ENCODE assay signal across 20 mouse cellular contexts in the genomic region with DNA sequence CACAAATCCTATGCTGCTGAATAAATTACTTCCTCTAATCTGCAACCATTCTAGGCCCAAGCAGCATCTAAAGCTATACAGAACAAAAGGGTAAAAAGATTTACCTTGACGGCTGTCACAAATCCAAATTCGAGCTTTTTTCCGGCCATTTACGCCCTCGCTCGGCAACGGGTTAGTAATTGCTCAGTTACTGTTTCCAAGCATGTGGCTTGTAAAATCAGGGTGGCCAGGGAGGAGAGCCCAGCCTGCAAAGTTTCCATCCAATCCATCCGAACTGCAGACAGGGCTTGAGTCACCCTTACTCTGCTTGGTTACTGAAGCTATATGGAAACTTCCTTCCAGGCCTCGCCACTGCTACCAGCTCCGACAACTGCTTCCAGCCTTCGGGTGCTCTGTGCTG. TPM values are rescaled to one million over a fixed set of nuclear protein-coding genes. Genes with fewer than 3 reads are reported as not detected.
A peak's percentile ranks its signal among the peaks of the same experiment; 100 is the strongest.
DNase-seq lines count a peak whose midpoint lies in the region; ATAC-seq and TF ChIP-seq lines count a peak whose summit lies in the region.
"Had no signal": no experiment of that assay in that cellular context is flagged by ENCODE, and none has a peak within 500 bp of the region (broad histone marks: within the 10 kb centered on the region; RNA-seq: fewer than 3 reads in every experiment).

No protein-coding gene starts in this region.

- H3K9me3 ChIP-seq in hindbrain, embryonic 16.5 days (ENCODE audit: control insufficient read depth, low read length) = no peaks in the 10 kb centered on the region
- no peaks in the 10 kb centered on the region for H3K9me3 ChIP-seq in hindbrain, postnatal 0 days (ENCODE audit: low read length)
- H3K9me3 ChIP-seq in limb, embryonic 11.5 days (ENCODE audit: control insufficient read depth, low read length) = no peaks in the 10 kb centered on the region
- no peaks in the 10 kb centered on the region for H3K9me3 ChIP-seq in midbrain, embryonic 13.5 days
- H3K9me3 ChIP-seq: heart, embryonic 12.5 days; hindbrain, embryonic 13.5 days; intestine, embryonic 15.5 days; liver, embryonic 13.5 days had no signal

- 62% methylated on average over 11 of the region's 11 CpGs for WGBS in hindbrain, embryonic 16.5 days
- 49% methylated on average over 11 of the region's 11 CpGs for WGBS in hindbrain, postnatal 0 days
- WGBS in limb, embryonic 11.5 days = 35% methylated on average over 11 of the region's 11 CpGs
- WGBS in midbrain, embryonic 13.5 days = 32% methylated on average over 11 of the region's 11 CpGs
- 94% methylated on average over 11 of the region's 11 CpGs for WGBS in thymus, adult 2 months

- DNase-seq in hindbrain, postnatal 0 days (ENCODE audit: low spot score) = no peak
- peak; percentile 70 for DNase-seq in fibroblast of lung, adult 2 months (ENCODE audit: low read depth)
- DNase-seq in limb, embryonic 11.5 days (ENCODE audit: low spot score) = peak; percentile 49
- DNase-seq in layer of hippocampus, adult 18-20 months (ENCODE audit: low spot score in 2 of 2) = no peak
- no peak for DNase-seq in thymus, adult 2 months
- DNase-seq in ovary, adult 18-20 months (ENCODE audit: low spot score) = no peak
- DNase-seq: adrenal gland, adult 2 months; cerebellum, adult 8-10 months; kidney, postnatal 4 days; liver, embryonic 13.5 days; lung, embryonic 14.5 days; lung, postnatal 36 days; thymus, postnatal 4 days had no signal

- no peak for TF ChIP-seq POLR2A in thymus, adult 2 months (IDR thresholded peaks at IDR 0.05; ENCODE audit: control insufficient read depth, extremely low read depth, insufficient read depth, low read length, poor library complexity)

- H3K27ac ChIP-seq in hindbrain, embryonic 16.5 days (ENCODE audit: low read depth, low read length) = no peak overlapping the region
- H3K27ac ChIP-seq in hindbrain, postnatal 0 days = no peak overlapping the region
- no peak overlapping the region for H3K27ac ChIP-seq in limb, embryonic 11.5 days (replicated peaks; ENCODE audit: low read depth, low read length)
- H3K27ac ChIP-seq in midbrain, embryonic 13.5 days = no peak overlapping the region
- no peak overlapping the region for H3K27ac ChIP-seq in thymus, adult 2 months (ENCODE audit: control insufficient read depth, insufficient read depth, low read length)
- H3K27ac ChIP-seq: hindbrain, embryonic 13.5 days; intestine, embryonic 15.5 days; liver, embryonic 13.5 days had no signal

- H3K4me3 ChIP-seq in hindbrain, embryonic 16.5 days (ENCODE audit: low read length) = no peak overlapping the region
- H3K4me3 ChIP-seq in hindbrain, postnatal 0 days (ENCODE audit: low read length) = no peak overlapping the region
- no peak overlapping the region for H3K4me3 ChIP-seq in limb, embryonic 11.5 days (ENCODE audit: low read depth, low read length)
- no peak overlapping the region for H3K4me3 ChIP-seq in midbrain, embryonic 13.5 days (replicated peaks)
- no peak overlapping the region for H3K4me3 ChIP-seq in thymus, adult 2 months (ENCODE audit: control insufficient read depth, insufficient read depth, low read length)
- H3K4me3 ChIP-seq: erythroblast, embryonic 14.5 days; heart, embryonic 12.5 days; hindbrain, embryonic 13.5 days; intestine, embryonic 15.5 days; liver, embryonic 13.5 days had no signal

- H3K36me3 ChIP-seq in hindbrain, embryonic 16.5 days (ENCODE audit: control insufficient read depth, insufficient read depth, low read length) = no peaks in the 10 kb centered on the region
- H3K36me3 ChIP-seq in hindbrain, postnatal 0 days (ENCODE audit: insufficient read depth, low read length) = no peaks in the 10 kb centered on the region
- no peaks in the 10 kb centered on the region for H3K36me3 ChIP-seq in limb, embryonic 11.5 days (ENCODE audit: control insufficient read depth, insufficient read depth, low read length)
- no peaks in the 10 kb centered on the region for H3K36me3 ChIP-seq in midbrain, embryonic 13.5 days
- H3K36me3 ChIP-seq in thymus, adult 2 months (ENCODE audit: control insufficient read depth, insufficient read depth, low read length) = no peaks in the 10 kb centered on the region
- H3K36me3 ChIP-seq: heart, embryonic 12.5 days; hindbrain, embryonic 13.5 days; intestine, embryonic 15.5 days; liver, embryonic 13.5 days had no signal

- ATAC-seq in hindbrain, embryonic 16.5 days = 0 out of 2 replicates have a peak, but pooled peaks have one; percentile 8
- ATAC-seq in hindbrain, postnatal 0 days = no peak
- 0 out of 2 replicates have a peak, but pooled peaks have one; percentile 26 for ATAC-seq in limb, embryonic 11.5 days (ENCODE audit: insufficient number of reproducible peaks, low FRiP score, low TSS enrichment, low read depth)
- peak; percentile 25; the same call in 1 of the 2 replicates for ATAC-seq in midbrain, embryonic 13.5 days
- ATAC-seq: forebrain, embryonic 16.5 days; intestine, embryonic 15.5 days had no signal

- TF ChIP-seq CTCF in hindbrain, postnatal 0 days (IDR thresholded peaks at IDR 0.05; ENCODE audit: low read depth) = no peak
- no peak for TF ChIP-seq CTCF in thymus, adult 2 months (IDR thresholded peaks at IDR 0.05; ENCODE audit: borderline replicate concordance, control insufficient read depth, extremely low read depth, insufficient read depth, low read length, poor library complexity)

- no peak overlapping the region for H3K4me2 ChIP-seq in hindbrain, embryonic 16.5 days (ENCODE audit: low read length)
- H3K4me2 ChIP-seq in hindbrain, postnatal 0 days (ENCODE audit: low read depth, low read length) = no peak overlapping the region
- no peak overlapping the region for H3K4me2 ChIP-seq in limb, embryonic 11.5 days (ENCODE audit: low read depth, severe bottlenecking)
- no peak overlapping the region for H3K4me2 ChIP-seq in midbrain, embryonic 13.5 days (replicated peaks)
- H3K4me2 ChIP-seq: heart, embryonic 12.5 days; hindbrain, embryonic 13.5 days; intestine, embryonic 15.5 days; liver, embryonic 13.5 days; lung, embryonic 14.5 days had no signal

- no peak overlapping the region for H3K9ac ChIP-seq in hindbrain, embryonic 16.5 days (ENCODE audit: low read depth, low read length)
- no peak overlapping the region for H3K9ac ChIP-seq in hindbrain, postnatal 0 days (replicated peaks; ENCODE audit: low read length)
- no peak overlapping the region for H3K9ac ChIP-seq in limb, embryonic 11.5 days (ENCODE audit: low read length)
- H3K9ac ChIP-seq in midbrain, embryonic 13.5 days (replicated peaks) = no peak overlapping the region
- H3K9ac ChIP-seq: heart, embryonic 12.5 days; hindbrain, embryonic 13.5 days; intestine, embryonic 15.5 days; liver, embryonic 13.5 days; lung, embryonic 14.5 days had no signal

- H3K4me1 ChIP-seq in hindbrain, embryonic 16.5 days (ENCODE audit: control insufficient read depth, insufficient read depth, low read depth, low read length) = 0 out of 2 replicates have a peak, but pooled peaks cover 3% of the 10 kb centered on the region
- no peaks in the 10 kb centered on the region for H3K4me1 ChIP-seq in hindbrain, postnatal 0 days (ENCODE audit: insufficient read depth, low read length)
- H3K4me1 ChIP-seq in limb, embryonic 11.5 days (ENCODE audit: control insufficient read depth, insufficient read depth, low read length) = no peaks in the 10 kb centered on the region
- 0 out of 2 replicates have a peak, but pooled peaks cover 10% of the 10 kb centered on the region for H3K4me1 ChIP-seq in midbrain, embryonic 13.5 days (replicated peaks)
- H3K4me1 ChIP-seq in thymus, adult 2 months (replicated peaks; ENCODE audit: control insufficient read depth, insufficient read depth, low read length) = no peaks in the 10 kb centered on the region
- H3K4me1 ChIP-seq: heart, embryonic 12.5 days; hindbrain, embryonic 13.5 days; intestine, embryonic 15.5 days; liver, embryonic 13.5 days had no signal

- H3K27me3 ChIP-seq in hindbrain, embryonic 16.5 days (replicated peaks; ENCODE audit: control insufficient read depth, insufficient read depth, low read length) = no peaks in the 10 kb centered on the region
- H3K27me3 ChIP-seq in hindbrain, postnatal 0 days (ENCODE audit: insufficient read depth, low read length) = no peaks in the 10 kb centered on the region
- H3K27me3 ChIP-seq in limb, embryonic 11.5 days (ENCODE audit: control insufficient read depth, insufficient read depth, low read length) = no peaks in the 10 kb centered on the region
- H3K27me3 ChIP-seq in midbrain, embryonic 13.5 days = no peaks in the 10 kb centered on the region
- H3K27me3 ChIP-seq in thymus, adult 2 months (ENCODE audit: control insufficient read depth, insufficient read depth, low read length) = no peaks in the 10 kb centered on the region
- H3K27me3 ChIP-seq: heart, embryonic 12.5 days; hindbrain, embryonic 13.5 days; intestine, embryonic 15.5 days; liver, embryonic 13.5 days had no signal

RNA-seq across cellular contexts. Expression of a gene that starts 55.7 kb away (rescaled TPM):
- 3.8 and 4.2 TPM in 2 replicates for polyA plus RNA-seq in hindbrain, embryonic 16.5 days (2015; fragmentation: Nextera tagmentation; extraction: Ambion mirVana)
- total RNA-seq in hindbrain, postnatal 0 days (2014; rRNA removed) = 2.7 and 4.0 TPM in 2 replicates
- polyA plus RNA-seq in hindbrain, postnatal 0 days (2015; fragmentation: Nextera tagmentation; extraction: Ambion mirVana) = 3.1 and 4.1 TPM in 2 replicates
- polyA plus RNA-seq in limb, embryonic 11.5 days (2014; fragmentation: Nextera tagmentation; extraction: Ambion mirVana) = 2.5 and 2.9 TPM in 2 replicates
- polyA plus RNA-seq in midbrain, embryonic 13.5 days (2015; fragmentation: Nextera tagmentation; extraction: Ambion mirVana) = 1.7 and 2.1 TPM in 2 replicates
- total RNA-seq in layer of hippocampus, adult 18-20 months (2021) = 1 to 10 TPM; 3.4 TPM
- 0.80 and 0.89 TPM in 2 replicates for polyA plus RNA-seq in thymus, adult 2 months (2012; rRNA removed)
- polyA plus RNA-seq: erythroblast, embryonic 14.5 days had no signal

Comparison
In these comparisons a context has a peak if more than half of its experiments do, and no peak if none do; other contexts are left out.
1. DNase-seq: peak in fibroblast of lung, adult 2 months (single experiment) and limb, embryonic 11.5 days (single experiment); none in hindbrain, postnatal 0 days (single experiment), layer of hippocampus, adult 18-20 months (0 of 2), thymus, adult 2 months (single experiment) and ovary, adult 18-20 months (single experiment).